Mouse (Mus musculus) MEL (cell line): ENCODE data around the gene OR5BS1P. TPM values are rescaled to one million over a fixed set of nuclear protein-coding genes. Genes with fewer than 3 reads are reported as not detected.
A peak's percentile ranks its signal among the peaks of the same experiment; 100 is the strongest.

Experiments used
- DNase-seq: peaks from one replicate; pipeline ENCODE4 v3.0.0; 2011; ENCODE audit warnings: low read depth, low spot score
- H3K27ac ChIP-seq: 2 replicates; pipeline ENCODE4 v1.5.1; 2012; ENCODE audit warnings: low read depth, mild to moderate bottlenecking, control low read depth, low read length, moderate library complexity; ENCODE audit not compliant: control insufficient read depth
- H3K27me3 ChIP-seq, 2 experiments: fragments of 150-350 bp in 1 of 2; sonication (generic) in 1 of 2; 2 replicates each; pipeline ENCODE4 v1.6.1; 2012; ENCODE audit warnings: low read length in 2 of 2, mild to moderate bottlenecking in 2 of 2, improper control_type of control experiment in 1 of 2, moderate library complexity in 1 of 2; ENCODE audit not compliant: insufficient read depth in 2 of 2, control insufficient read depth in 1 of 2
- H3K36me3 ChIP-seq, 2 experiments: 2 replicates each; pipeline ENCODE4 v1.6.1; 2012 to 2014; ENCODE audit warnings: low read length in 2 of 2, improper control_type of control experiment in 1 of 2, inconsistent platforms in 1 of 2, mild to moderate bottlenecking in 1 of 2; ENCODE audit not compliant: insufficient read depth in 2 of 2, control insufficient read depth in 1 of 2
- H3K4me1 ChIP-seq, 2 experiments: fragments of 150-350 bp in 1 of 2; sonication (generic) in 1 of 2; 2 replicates each; pipeline ENCODE4 v1.6.1; 2012; ENCODE audit warnings: low read length in 2 of 2, improper control_type of control experiment in 1 of 2, mild to moderate bottlenecking in 1 of 2; ENCODE audit not compliant: insufficient read depth in 2 of 2, control insufficient read depth in 1 of 2
- H3K4me3 ChIP-seq, 2 experiments: fragments of 150-350 bp in 1 of 2; sonication (generic) in 1 of 2; 2 replicates each; pipeline ENCODE4 v1.5.1; 2012; ENCODE audit warnings: low read depth in 2 of 2, low read length in 2 of 2, mild to moderate bottlenecking in 2 of 2, moderate library complexity in 2 of 2, control low read depth in 1 of 2, improper control_type of control experiment in 1 of 2; ENCODE audit not compliant: control insufficient read depth in 1 of 2, insufficient read depth in 1 of 2
- H3K79me2 ChIP-seq: 2 replicates; pipeline ENCODE4 v1.6.1; 2012; ENCODE audit warnings: mild to moderate bottlenecking, low read length, moderate library complexity; ENCODE audit not compliant: control insufficient read depth, poor library complexity, insufficient read depth
- H3K9ac ChIP-seq: 2 replicates; pipeline ENCODE4 v1.6.1; 2012; ENCODE audit warnings: low read depth, mild to moderate bottlenecking, control low read depth, low read length, moderate library complexity; ENCODE audit not compliant: control insufficient read depth, poor library complexity, severe bottlenecking
- H3K9me3 ChIP-seq: fragments of 150-350 bp; sonication (generic); replicated peaks from 2 replicates; pipeline ENCODE4 v1.6.1; 2012; ENCODE audit warnings: mild to moderate bottlenecking, low read length, improper control_type of control experiment, moderate library complexity; ENCODE audit not compliant: insufficient read depth
- BHLHE40 ChIP-seq: IDR thresholded peaks from 2 replicates; pipeline ENCODE4 v1.6.1; 2012; ENCODE audit warnings: low read depth, mild to moderate bottlenecking, inconsistent platforms, low read length, improper control_type of control experiment, borderline replicate concordance
- CHD1 ChIP-seq: IDR thresholded peaks from 2 replicates; pipeline ENCODE4 v1.6.1; 2012; ENCODE audit warnings: low read depth, mild to moderate bottlenecking, inconsistent platforms, low read length, improper control_type of control experiment
- CHD2 ChIP-seq: IDR thresholded peaks from 2 replicates; pipeline ENCODE4 v1.6.1; 2011; ENCODE audit warnings: low read length, improper control_type of control experiment
- CTCF ChIP-seq, 3 experiments: IDR thresholded peaks in 2 of 3; conservative IDR thresholded peaks in 1 of 3; 2 replicates each; pipeline ENCODE4 v1.5.1; 2011 to 2012; ENCODE audit warnings: low read length in 3 of 3, low read depth in 2 of 3, mild to moderate bottlenecking in 2 of 3, improper control_type of control experiment in 1 of 3, inconsistent platforms in 1 of 3, mixed read lengths in 1 of 3, moderate library complexity in 1 of 3; ENCODE audit not compliant: control insufficient read depth in 1 of 3, insufficient read depth in 1 of 3, poor library complexity in 1 of 3, severe bottlenecking in 1 of 3
- ELF1 ChIP-seq: IDR thresholded peaks from 2 replicates; pipeline ENCODE4 v1.6.1; 2014; ENCODE audit warnings: low read depth, mild to moderate bottlenecking, inconsistent platforms, low read length, improper control_type of control experiment, moderate library complexity
- EP300 ChIP-seq, 2 experiments: IDR thresholded peaks; 2 replicates each; pipeline ENCODE4 v1.6.1; 2011; ENCODE audit warnings: improper control_type of control experiment in 2 of 2, low read length in 2 of 2, low read depth in 1 of 2, mild to moderate bottlenecking in 1 of 2
- ETS1 ChIP-seq: IDR thresholded peaks from 2 replicates; pipeline ENCODE4 v1.6.1; 2012; ENCODE audit warnings: low read depth, mild to moderate bottlenecking, inconsistent platforms, low read length, improper control_type of control experiment, moderate library complexity
- GATA1 ChIP-seq: IDR thresholded peaks from 2 replicates; pipeline ENCODE4 v1.6.1; 2011; ENCODE audit warnings: low read depth, low read length, improper control_type of control experiment
- HCFC1 ChIP-seq: IDR thresholded peaks from 2 replicates; pipeline ENCODE4 v1.6.1; 2012; ENCODE audit warnings: low read depth, mild to moderate bottlenecking, inconsistent platforms, low read length, improper control_type of control experiment, moderate library complexity
- MAX ChIP-seq: IDR thresholded peaks from 2 replicates; pipeline ENCODE4 v1.6.1; 2011; ENCODE audit warnings: low read length, improper control_type of control experiment
- MAZ ChIP-seq: IDR thresholded peaks from 2 replicates; pipeline ENCODE4 v1.6.1; 2012; ENCODE audit warnings: low read depth, mild to moderate bottlenecking, inconsistent platforms, low read length, improper control_type of control experiment
- MXI1 ChIP-seq: IDR thresholded peaks from 2 replicates; pipeline ENCODE4 v1.6.1; 2011; ENCODE audit warnings: mild to moderate bottlenecking, low read depth, low read length, improper control_type of control experiment
- MYB ChIP-seq: IDR thresholded peaks from 2 replicates; pipeline ENCODE4 v1.6.1; 2011; ENCODE audit warnings: mild to moderate bottlenecking, low read depth, low read length, improper control_type of control experiment
- MYC ChIP-seq: IDR thresholded peaks from 2 replicates; pipeline ENCODE4 v1.6.1; 2011; ENCODE audit warnings: low read depth, mild to moderate bottlenecking, low read length, improper control_type of control experiment, moderate library complexity
- NELFE ChIP-seq: IDR thresholded peaks from 2 replicates; pipeline ENCODE4 v1.6.1; 2011; ENCODE audit warnings: low read depth, low read length, improper control_type of control experiment
- NRF1 ChIP-seq: IDR thresholded peaks from 2 replicates; pipeline ENCODE4 v1.6.1; 2014; ENCODE audit warnings: low read depth, mild to moderate bottlenecking, inconsistent platforms, low read length, improper control_type of control experiment, moderate library complexity; ENCODE audit not compliant: poor library complexity, insufficient read depth, severe bottlenecking
- POLR2A ChIP-seq, 2 experiments: IDR thresholded peaks; 2 replicates each; pipeline ENCODE4 v1.6.1; 2011 to 2012; ENCODE audit warnings: low read length in 2 of 2, mild to moderate bottlenecking in 2 of 2, control low read depth in 1 of 2, improper control_type of control experiment in 1 of 2, low read depth in 1 of 2, moderate library complexity in 1 of 2; ENCODE audit not compliant: control insufficient read depth in 1 of 2, insufficient read depth in 1 of 2, poor library complexity in 1 of 2
- POLR2AphosphoS2 ChIP-seq: IDR thresholded peaks from 2 replicates; pipeline ENCODE4 v1.6.1; 2011; ENCODE audit warnings: low read length, improper control_type of control experiment
- POLR2AphosphoS5 ChIP-seq: IDR thresholded peaks from 2 replicates; pipeline ENCODE4 v1.6.1; 2012; ENCODE audit warnings: low read depth, borderline replicate concordance, mild to moderate bottlenecking, inconsistent platforms, low read length, moderate library complexity, mixed read lengths
- RAD21 ChIP-seq: IDR thresholded peaks from 2 replicates; pipeline ENCODE4 v1.6.1; 2011; ENCODE audit warnings: mild to moderate bottlenecking, low read depth, low read length, improper control_type of control experiment
- RCOR1 ChIP-seq: IDR thresholded peaks from 2 replicates; pipeline ENCODE4 v1.6.1; 2012; ENCODE audit warnings: low read depth, mild to moderate bottlenecking, inconsistent platforms, low read length, improper control_type of control experiment
- SIN3A ChIP-seq: IDR thresholded peaks from 2 replicates; pipeline ENCODE4 v1.6.1; 2012; ENCODE audit warnings: low read length, improper control_type of control experiment, inconsistent platforms
- TAL1 ChIP-seq: IDR thresholded peaks from 2 replicates; pipeline ENCODE4 v1.6.1; 2012; ENCODE audit warnings: mild to moderate bottlenecking, inconsistent platforms, low read length, moderate library complexity, mixed read lengths
- TBP ChIP-seq: IDR thresholded peaks from 2 replicates; pipeline ENCODE4 v1.8.0; 2011; ENCODE audit warnings: low read depth, low read length, improper control_type of control experiment
- TCF12 ChIP-seq: IDR thresholded peaks from 2 replicates; pipeline ENCODE4 v1.6.1; 2014; ENCODE audit warnings: low read depth, mild to moderate bottlenecking, inconsistent platforms, low read length, improper control_type of control experiment, moderate library complexity
- UBTF ChIP-seq: IDR thresholded peaks from 2 replicates; pipeline ENCODE4 v1.6.1; 2012; ENCODE audit warnings: low read depth, mild to moderate bottlenecking, inconsistent platforms, low read length, improper control_type of control experiment, moderate library complexity, borderline replicate concordance; ENCODE audit not compliant: insufficient read depth
- USF1 ChIP-seq: IDR thresholded peaks from 2 replicates; pipeline ENCODE4 v1.6.1; 2014; ENCODE audit warnings: low read depth, mild to moderate bottlenecking, inconsistent platforms, low read length, improper control_type of control experiment, moderate library complexity
- USF2 ChIP-seq, 2 experiments: IDR thresholded peaks; 2 replicates each; pipeline ENCODE4 v1.6.1; 2011 to 2012; ENCODE audit warnings: improper control_type of control experiment in 2 of 2, low read length in 2 of 2, borderline replicate concordance in 1 of 2, inconsistent platforms in 1 of 2, low read depth in 1 of 2, mild to moderate bottlenecking in 1 of 2; ENCODE audit not compliant: insufficient read depth in 1 of 2
- ZMIZ1 ChIP-seq: IDR thresholded peaks from 2 replicates; pipeline ENCODE4 v1.6.1; 2012; ENCODE audit warnings: low read depth, mild to moderate bottlenecking, inconsistent platforms, low read length, improper control_type of control experiment, moderate library complexity
- ZNF384 ChIP-seq: IDR thresholded peaks from 2 replicates; pipeline ENCODE4 v1.6.1; 2012; ENCODE audit warnings: low read depth, mild to moderate bottlenecking, inconsistent platforms, low read length, improper control_type of control experiment
- polyA plus RNA-seq, 2 experiments: library from polyadenylated mRNA; stranded (reverse) in 1 of 2; unstranded in 1 of 2; fragments of >175 nt in 1 of 2; fragments of >200 nt in 1 of 2; gene quantifications; 2 replicates each; pipeline versions ENCODE4 v1.2.1 to v1.2.4; 2012; ENCODE audit warnings: low replicate concordance in 2 of 2, low read depth in 1 of 2; ENCODE audit not compliant: insufficient read length in 2 of 2, insufficient read depth in 1 of 2, missing spikeins in 1 of 2
- total RNA-seq: library from RNA; depleted of rRNA; stranded (reverse); fragments of 300-350 nt; gene quantifications from 2 replicates; pipeline ENCODE4 v1.2.3, GENCODE M21; 2012

OR5BS1P gene
- total and polyA plus RNA-seq, 3 experiments = 0.04 TPM; not detected in 2

GRCm38 (mm10) chr15:98511386-98511928, 41.8 kb downstream of the OR5BS1P start:
- DNase-seq = peak; percentile 96
- peak overlapping the region; percentile 90 for H3K27ac ChIP-seq
- TF ChIP-seq NELFE (peak; percentile 87), HCFC1 (peak; percentile 73), CHD1 (peak; percentile 40; the same call in 1 of the 2 replicates), BHLHE40 (peak; percentile 56; the same call in 1 of the 2 replicates), CTCF (IDR thresholded peaks at IDR 0.05 in 2 of 3, conservative IDR thresholded peaks at IDR 0.05 in 1 of 3; ENCODE audit: control insufficient read depth in 1 of 3, insufficient read depth in 1 of 3, low read depth in 2 of 3, low read length in 3 of 3, poor library complexity in 1 of 3, severe bottlenecking in 1 of 3) (no peak), GATA1 (peak; percentile 36; the same call in 1 of the 2 replicates), RAD21 (no peak), NRF1 (no peak), MYB (no peak), ZMIZ1 (peak; percentile 88), POLR2AphosphoS5 (peak; percentile 75; the same call in 1 of the 2 replicates), MAZ (no peak), USF2 (IDR thresholded peaks at IDR 0.05; ENCODE audit: borderline replicate concordance in 1 of 2, insufficient read depth in 1 of 2, low read depth in 1 of 2, low read length in 2 of 2) (no peak), TBP (peak; percentile 95), MYC (peak; percentile 99), UBTF (0 out of 2 replicates have a peak, but pooled peaks have one; percentile 75), MAX (peak; percentile 94), POLR2AphosphoS2 (peak; percentile 43; the same call in 1 of the 2 replicates), SIN3A (peak; percentile 90), POLR2A (IDR thresholded peaks at IDR 0.05; ENCODE audit: control insufficient read depth in 1 of 2, insufficient read depth in 1 of 2, low read depth in 1 of 2, low read length in 2 of 2, poor library complexity in 1 of 2) (peak; percentile 53 to 94), RCOR1 (peak; percentile 16; the same call in 1 of the 2 replicates), MXI1 (peak; percentile 99), ELF1 (peak; percentile 90), ZNF384 (peak; percentile 84; the same call in 1 of the 2 replicates), TAL1 (no peak), CHD2 (no peak), TCF12 (peak; percentile 53; the same call in 1 of the 2 replicates), USF1 (no peak; the same call in 1 of the 2 replicates), EP300 (IDR thresholded peaks at IDR 0.05; ENCODE audit: low read depth in 1 of 2, low read length in 2 of 2) (peak in 1 of 2 experiments; percentile 30; a peak in 2 of 4 replicates), ETS1 (peak; percentile 60; the same call in 1 of the 2 replicates)
- peaks cover 0 to 19% of the 10 kb centered on the region in 2 experiments; a peak in 2 of 4 replicates for H3K36me3 ChIP-seq
- no peaks in the 10 kb centered on the region; the same call in 1 of the 2 replicates for H3K79me2 ChIP-seq
- peaks cover 14 to 35% of the 10 kb centered on the region in 2 experiments for H3K4me1 ChIP-seq
- H3K9me3 ChIP-seq = no peaks in the 10 kb centered on the region
- no peaks in the 10 kb centered on the region for H3K27me3 ChIP-seq
- peak overlapping the region; percentile 76 for H3K9ac ChIP-seq
- peak overlapping the region; percentile 72 to 73 for H3K4me3 ChIP-seq
